Mouse (Mus musculus): ENCODE data around the gene Gpbp1. TPM values are rescaled to one million over a fixed set of nuclear protein-coding genes. Genes with fewer than 3 reads are reported as not detected.

The Gpbp1 gene
- polyA plus RNA-seq, 1 experiment from 2014 or later = 44.1 TPM

DNA sequence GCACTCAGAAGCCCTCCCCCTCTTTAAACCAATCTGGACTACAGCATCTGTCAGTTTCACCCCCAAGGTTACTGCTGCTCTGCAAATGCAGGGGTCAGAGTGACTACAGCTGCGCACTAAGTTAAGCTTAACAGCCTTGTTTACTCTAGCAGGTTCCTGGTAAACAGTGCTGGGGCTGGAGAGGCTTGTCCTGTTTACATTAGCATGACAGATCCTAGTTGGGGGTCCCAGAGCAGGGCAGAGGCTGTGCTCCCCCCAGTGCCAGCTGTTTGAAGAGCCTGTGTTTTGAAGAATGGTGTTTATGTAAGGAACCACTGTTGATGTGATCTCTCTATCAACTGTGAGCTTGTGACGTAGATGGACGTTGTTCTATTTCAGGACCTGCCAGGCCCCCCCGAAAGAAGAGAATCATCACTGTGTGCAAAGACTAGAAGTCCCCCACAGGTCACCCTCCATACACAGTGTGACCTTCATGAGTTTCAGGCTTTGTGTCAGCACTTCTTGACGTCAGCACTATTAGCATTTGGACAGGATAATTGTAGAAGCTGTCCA lies 92.2 kb downstream of the Gpbp1 start:
- TF ChIP-seq CTCF (IDR thresholded peaks at IDR 0.05) (peak; percentile 37), EP300 (IDR thresholded peaks at IDR 0.05) (peak; percentile 97)
- 0 out of 2 replicates have a peak overlapping the region, but pooled peaks have one; percentile 19 for H3K4me2 ChIP-seq (replicated peaks; ENCODE audit: low read depth, low read length)
- ATAC-seq (peak; percentile 91), DNase-seq (ENCODE audit: low spot score) (peak; percentile 89)
- H3K36me3 ChIP-seq (ENCODE audit: insufficient read depth, low read length) = no peaks in the 10 kb centered on the region
- no peak overlapping the region for H3K9ac ChIP-seq (replicated peaks; ENCODE audit: low read depth)
- H3K4me3 ChIP-seq (ENCODE audit: low read depth, low read length) = no peak overlapping the region
- H3K27me3 ChIP-seq (replicated peaks; ENCODE audit: insufficient read depth, low read length) = no peaks in the 10 kb centered on the region
- peaks cover 17% of the 10 kb centered on the region for H3K4me1 ChIP-seq (ENCODE audit: insufficient read depth, low read depth, low read length)
- H3K27ac ChIP-seq (ENCODE audit: low read length) = peak overlapping the region; percentile 57; the same call in 1 of the 2 replicates
- no peaks in the 10 kb centered on the region for H3K9me3 ChIP-seq (ENCODE audit: low read length)
- 16% methylated on average over 5 of the region's 5 CpGs for WGBS

DNA sequence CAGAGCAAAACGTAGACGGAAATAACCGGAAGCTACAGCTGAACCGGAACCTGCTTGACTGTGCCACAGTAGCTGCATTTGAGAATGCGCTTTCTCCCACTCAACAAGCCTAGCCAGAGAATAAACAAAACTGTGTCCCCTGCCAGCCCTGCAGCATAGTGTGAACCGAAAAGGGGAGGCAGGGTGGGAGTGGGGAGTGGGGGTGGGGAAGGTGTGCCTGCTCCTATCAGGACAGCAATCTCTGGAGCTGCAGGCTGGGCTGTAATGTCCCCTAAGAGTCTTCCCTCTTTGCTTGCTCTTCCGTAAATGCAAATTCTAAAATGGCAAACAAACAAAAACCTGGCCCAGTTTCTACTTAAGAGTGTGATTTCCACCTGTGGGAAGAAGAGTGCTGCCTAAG lies 92.8 kb downstream of the Gpbp1 start:
- Histone ChIP-seq H3K4me1 (ENCODE audit: insufficient read depth, low read depth, low read length) (peaks cover 17% of the 10 kb centered on the region), H3K9me3 (ENCODE audit: low read length) (no peaks in the 10 kb centered on the region), H3K4me3 (ENCODE audit: low read depth, low read length) (no peak overlapping the region), H3K36me3 (ENCODE audit: insufficient read depth, low read length) (no peaks in the 10 kb centered on the region), H3K27me3 (replicated peaks; ENCODE audit: insufficient read depth, low read length) (no peaks in the 10 kb centered on the region), H3K9ac (replicated peaks; ENCODE audit: low read depth) (no peak overlapping the region), H3K4me2 (replicated peaks; ENCODE audit: low read depth, low read length) (peak overlapping the region; percentile 19; the same call in 1 of the 2 replicates), H3K27ac (ENCODE audit: low read length) (peak overlapping the region; percentile 57; the same call in 1 of the 2 replicates)
- 4% methylated on average over 7 of the region's 7 CpGs for WGBS
- peak; percentile 28 for ATAC-seq
- TF ChIP-seq CTCF (IDR thresholded peaks at IDR 0.05) (no peak), EP300 (IDR thresholded peaks at IDR 0.05) (no peak)
- DNase-seq (ENCODE audit: low spot score) = peak; percentile 39

DNA sequence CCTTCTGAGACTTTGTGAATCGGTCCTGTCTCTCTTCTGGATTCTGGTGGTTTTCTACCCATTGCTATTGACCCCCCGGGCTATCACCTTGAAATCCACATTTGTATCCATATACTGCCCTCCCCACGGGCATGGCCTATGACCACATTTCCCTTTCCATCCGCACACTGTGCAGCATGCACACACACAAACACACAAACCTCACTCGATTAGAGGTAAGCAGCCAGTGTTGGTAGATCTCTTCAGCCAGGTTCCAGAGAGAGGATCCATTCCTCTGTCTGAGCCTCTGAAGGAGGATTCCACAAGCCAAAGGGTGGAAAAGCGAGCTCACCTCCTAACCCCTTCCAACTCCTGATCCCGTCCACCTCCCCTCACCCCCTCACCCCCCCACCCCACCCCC lies 94.4 kb downstream of the Gpbp1 start:
- no peaks in the 10 kb centered on the region for H3K9me3 ChIP-seq (ENCODE audit: low read length)
- WGBS = 89% methylated on average over 7 of the region's 7 CpGs
- no peak overlapping the region for H3K27ac ChIP-seq (ENCODE audit: low read length)

DNA sequence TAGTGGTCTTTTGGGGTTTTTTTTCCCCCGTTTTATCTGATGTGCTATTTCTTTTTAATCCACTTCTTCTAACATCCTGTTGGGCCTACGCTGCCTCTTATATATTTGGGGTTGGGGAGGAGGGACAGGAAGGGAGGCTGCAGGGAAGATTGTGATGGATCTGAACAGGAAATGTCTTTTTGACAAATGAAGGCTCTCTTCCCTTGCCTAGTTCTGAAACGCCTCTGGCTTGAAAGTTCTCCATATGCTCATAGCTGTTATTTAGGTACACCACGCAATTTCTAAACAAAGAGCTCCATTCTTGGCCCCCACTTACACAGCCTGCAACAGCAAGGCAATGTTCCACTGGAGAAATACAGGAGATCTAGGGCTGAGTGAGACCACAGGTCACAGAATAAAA lies 95.0 kb downstream of the Gpbp1 start:
- TF ChIP-seq EP300 (IDR thresholded peaks at IDR 0.05) (peak; percentile 79), CTCF (IDR thresholded peaks at IDR 0.05) (no peak)
- Histone ChIP-seq H3K4me3 (ENCODE audit: low read depth, low read length) (no peak overlapping the region), H3K36me3 (ENCODE audit: insufficient read depth, low read length) (no peaks in the 10 kb centered on the region), H3K4me2 (replicated peaks; ENCODE audit: low read depth, low read length) (no peak overlapping the region), H3K4me1 (ENCODE audit: insufficient read depth, low read depth, low read length) (peaks cover 17% of the 10 kb centered on the region), H3K9me3 (ENCODE audit: low read length) (no peaks in the 10 kb centered on the region), H3K27me3 (replicated peaks; ENCODE audit: insufficient read depth, low read length) (no peaks in the 10 kb centered on the region), H3K27ac (ENCODE audit: low read length) (no peak overlapping the region), H3K9ac (replicated peaks; ENCODE audit: low read depth) (no peak overlapping the region)
- ATAC-seq (peak; percentile 6; the same call in 1 of the 2 replicates), DNase-seq (ENCODE audit: low spot score) (peak; percentile 60)
- WGBS = 30% methylated on average over 4 of the region's 4 CpGs

More for the DNA sequence above, 94.4 kb downstream of the Gpbp1 start:
- Histone ChIP-seq H3K36me3 (ENCODE audit: insufficient read depth, low read length) (no peaks in the 10 kb centered on the region), H3K27me3 (replicated peaks; ENCODE audit: insufficient read depth, low read length) (no peaks in the 10 kb centered on the region), H3K4me1 (ENCODE audit: insufficient read depth, low read depth, low read length) (peaks cover 17% of the 10 kb centered on the region), H3K4me3 (ENCODE audit: low read depth, low read length) (no peak overlapping the region), H3K4me2 (replicated peaks; ENCODE audit: low read depth, low read length) (no peak overlapping the region), H3K9ac (replicated peaks; ENCODE audit: low read depth) (no peak overlapping the region)
- DNase-seq (ENCODE audit: low spot score) (no peak), ATAC-seq (no peak)
- TF ChIP-seq EP300 (IDR thresholded peaks at IDR 0.05) (no peak), CTCF (IDR thresholded peaks at IDR 0.05) (no peak)

DNA sequence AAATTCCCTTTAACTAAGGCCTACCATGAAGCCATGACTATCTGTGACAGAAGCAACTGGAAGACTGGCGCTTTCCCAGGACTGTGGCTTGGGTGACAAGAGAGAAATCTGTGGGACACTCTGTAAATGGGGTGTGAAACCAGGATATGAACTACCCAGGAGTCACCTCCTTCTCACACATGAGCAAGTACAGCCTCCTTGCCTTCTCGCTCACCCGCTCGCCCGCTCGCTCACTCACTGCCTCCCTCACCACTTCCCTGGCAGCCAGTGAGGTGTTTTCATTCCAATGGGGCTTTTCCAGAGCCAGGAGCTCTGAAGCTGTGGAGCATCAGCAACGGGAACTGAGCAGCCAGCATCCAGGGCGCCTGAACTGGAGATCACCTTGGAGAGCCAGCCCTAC lies 95.6 kb downstream of the Gpbp1 start:
- H3K4me3 ChIP-seq (ENCODE audit: low read depth, low read length) = no peak overlapping the region
- no peaks in the 10 kb centered on the region for H3K27me3 ChIP-seq (replicated peaks; ENCODE audit: insufficient read depth, low read length)
- no peak overlapping the region for H3K9ac ChIP-seq (replicated peaks; ENCODE audit: low read depth)
- no peak overlapping the region; the same call in 1 of the 2 replicates for H3K27ac ChIP-seq (ENCODE audit: low read length)
- peaks cover 17% of the 10 kb centered on the region for H3K4me1 ChIP-seq (ENCODE audit: insufficient read depth, low read depth, low read length)
- H3K9me3 ChIP-seq (ENCODE audit: low read length) = no peaks in the 10 kb centered on the region
- no peak for DNase-seq (ENCODE audit: low spot score)
- 72% methylated on average over 8 of the region's 8 CpGs for WGBS
- ATAC-seq = no peak
- no peaks in the 10 kb centered on the region for H3K36me3 ChIP-seq (ENCODE audit: insufficient read depth, low read length)
- H3K4me2 ChIP-seq (replicated peaks; ENCODE audit: low read depth, low read length) = no peak overlapping the region
- TF ChIP-seq EP300 (IDR thresholded peaks at IDR 0.05) (no peak), CTCF (IDR thresholded peaks at IDR 0.05) (no peak)

DNA sequence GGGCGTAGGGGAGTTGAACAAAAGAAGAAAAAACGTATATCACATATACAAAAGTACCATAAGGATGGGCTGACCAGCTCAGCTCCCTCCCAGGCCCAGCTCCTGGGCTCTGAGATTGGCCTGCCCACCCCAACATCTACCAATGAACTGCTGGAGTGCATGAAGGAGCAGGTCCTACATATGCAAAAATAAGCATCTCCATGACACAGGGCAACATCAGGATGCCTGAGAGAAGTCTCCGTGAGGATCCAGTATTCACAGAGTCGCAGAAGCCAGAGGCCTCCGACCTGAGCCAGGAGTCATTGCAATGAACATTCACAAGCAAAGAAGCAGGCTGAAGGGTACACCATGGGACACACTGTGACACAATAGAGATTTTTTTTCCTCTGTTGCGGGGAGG lies 96.5 kb downstream of the Gpbp1 start:
- Histone ChIP-seq H3K4me2 (replicated peaks; ENCODE audit: low read depth, low read length) (no peak overlapping the region), H3K4me1 (ENCODE audit: insufficient read depth, low read depth, low read length) (peaks cover 17% of the 10 kb centered on the region), H3K9me3 (ENCODE audit: low read length) (no peaks in the 10 kb centered on the region), H3K9ac (replicated peaks; ENCODE audit: low read depth) (no peak overlapping the region), H3K4me3 (ENCODE audit: low read depth, low read length) (no peak overlapping the region), H3K27me3 (replicated peaks; ENCODE audit: insufficient read depth, low read length) (no peaks in the 10 kb centered on the region), H3K27ac (ENCODE audit: low read length) (no peak overlapping the region), H3K36me3 (ENCODE audit: insufficient read depth, low read length) (no peaks in the 10 kb centered on the region)
- DNase-seq (ENCODE audit: low spot score) = no peak
- WGBS = 88% methylated on average over 6 of the region's 6 CpGs
- no peak for ATAC-seq
- TF ChIP-seq CTCF (IDR thresholded peaks at IDR 0.05) = no peak
- no peak for TF ChIP-seq EP300 (IDR thresholded peaks at IDR 0.05)

All from lung, postnatal 0 days (tissue).